Mouse (Mus musculus) thymus, adult 2 months (tissue): Measurements from ENCODE around the gene Hyal3.

Source experiments
- CTCF ChIP-seq: fragments of 200-500 bp; IDR thresholded peaks from 2 replicates; pipeline ENCODE4 v1.5.1; 2012; ENCODE audit warnings: mild to moderate bottlenecking, control low read depth, low read length, moderate library complexity, borderline replicate concordance; ENCODE audit not compliant: control insufficient read depth, poor library complexity, insufficient read depth; ENCODE audit errors: extremely low read depth
- POLR2A ChIP-seq: fragments of 200-500 bp; IDR thresholded peaks from 2 replicates; pipeline ENCODE4 v1.6.1; 2012; ENCODE audit warnings: mild to moderate bottlenecking, low read length, control low read depth, moderate library complexity; ENCODE audit not compliant: control insufficient read depth, poor library complexity, insufficient read depth; ENCODE audit errors: extremely low read depth

GRCm38 (mm10) chr9:107633091-107633660 is 52.6 kb downstream of the Hyal3 start:
- TF ChIP-seq CTCF (no peak), POLR2A (peak; percentile 98)
